Mouse (Mus musculus): ENCODE measurements around the gene Lrmda.

The Lrmda gene

DNA sequence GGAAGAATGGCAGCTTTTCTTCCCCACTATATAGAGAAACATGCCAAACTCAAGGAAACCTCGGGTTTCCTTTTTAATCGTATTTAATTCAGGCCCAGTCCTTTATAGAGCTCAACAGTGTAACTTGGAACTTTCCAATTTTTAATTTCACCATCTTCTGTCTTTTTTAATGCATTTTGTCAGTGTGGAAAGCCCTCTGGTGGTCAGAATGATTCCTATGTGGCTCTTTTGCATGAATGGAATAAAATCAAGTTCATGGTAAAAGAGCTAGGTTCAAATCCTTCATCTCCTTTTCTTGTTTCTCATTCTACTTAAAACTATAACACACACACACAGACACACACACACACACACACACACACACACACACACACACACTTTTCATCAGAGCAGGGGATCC lies 425.0 kb downstream of the Lrmda start:
- Histone ChIP-seq H3K4me1 (replicated peaks; ENCODE audit: low read depth, low read length) (no peaks in the 10 kb centered on the region), H3K4me3 (replicated peaks; ENCODE audit: low read length) (no peak overlapping the region), H3K9me3 (ENCODE audit: low read length) (no peaks in the 10 kb centered on the region), H3K36me3 (ENCODE audit: insufficient read depth, low read length) (no peaks in the 10 kb centered on the region), H3K27me3 (ENCODE audit: insufficient read depth, low read length) (no peaks in the 10 kb centered on the region; the same call in 1 of the 2 replicates)
- TF ChIP-seq POU5F1 (IDR thresholded peaks at IDR 0.05; ENCODE audit: borderline replicate concordance, low read length): no peak
- no peak for TF ChIP-seq CTCF (conservative IDR thresholded peaks at IDR 0.05; ENCODE audit: low read length)
- TF ChIP-seq NANOG (IDR thresholded peaks at IDR 0.05; ENCODE audit: borderline replicate concordance, low read length): no peak

DNA sequence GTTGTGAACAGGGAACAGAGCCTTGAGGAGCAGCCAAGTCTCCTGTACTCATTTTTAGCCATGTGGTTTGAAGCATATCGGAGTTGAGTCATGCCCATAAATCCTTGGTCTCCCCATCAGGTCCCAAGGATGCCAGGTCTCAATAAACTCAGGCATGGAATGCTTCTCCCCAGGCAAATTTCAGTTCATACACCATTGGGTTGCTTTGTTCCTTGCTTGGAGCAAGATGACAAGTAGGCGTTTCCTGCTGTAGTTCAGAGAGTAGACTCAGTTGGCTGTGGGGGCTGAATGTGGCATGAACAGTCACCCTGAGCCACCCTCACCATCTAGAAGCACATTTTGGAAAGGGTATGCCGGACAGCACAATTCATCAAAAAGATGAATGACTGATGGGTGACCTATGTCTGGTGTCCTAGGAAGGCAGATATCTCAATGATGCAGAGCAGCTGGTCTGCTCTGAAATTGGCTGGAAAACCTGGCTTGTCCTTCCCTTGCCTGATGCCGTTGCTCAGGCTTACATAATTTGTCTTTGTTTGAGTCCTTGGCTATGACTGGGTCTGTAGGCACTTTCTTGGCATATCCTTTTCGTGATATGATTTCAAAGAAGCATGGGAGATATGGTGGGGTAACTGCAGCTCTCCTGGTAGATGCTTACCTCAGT lies 425.8 kb downstream of the Lrmda start:
- no peak for TF ChIP-seq CTCF (conservative IDR thresholded peaks at IDR 0.05; ENCODE audit: low read length)
- no peak for TF ChIP-seq POU5F1 (IDR thresholded peaks at IDR 0.05; ENCODE audit: borderline replicate concordance, low read length)
- no peak for TF ChIP-seq NANOG (IDR thresholded peaks at IDR 0.05; ENCODE audit: borderline replicate concordance, low read length)
- H3K4me1 ChIP-seq (replicated peaks; ENCODE audit: low read depth, low read length): no peaks in the 10 kb centered on the region
- H3K4me3 ChIP-seq (replicated peaks; ENCODE audit: low read length): no peak overlapping the region
- H3K9me3 ChIP-seq (ENCODE audit: low read length): no peaks in the 10 kb centered on the region
- H3K36me3 ChIP-seq (ENCODE audit: insufficient read depth, low read length): no peaks in the 10 kb centered on the region
- H3K27me3 ChIP-seq (ENCODE audit: insufficient read depth, low read length): no peaks in the 10 kb centered on the region; the same call in 1 of the 2 replicates

DNA sequence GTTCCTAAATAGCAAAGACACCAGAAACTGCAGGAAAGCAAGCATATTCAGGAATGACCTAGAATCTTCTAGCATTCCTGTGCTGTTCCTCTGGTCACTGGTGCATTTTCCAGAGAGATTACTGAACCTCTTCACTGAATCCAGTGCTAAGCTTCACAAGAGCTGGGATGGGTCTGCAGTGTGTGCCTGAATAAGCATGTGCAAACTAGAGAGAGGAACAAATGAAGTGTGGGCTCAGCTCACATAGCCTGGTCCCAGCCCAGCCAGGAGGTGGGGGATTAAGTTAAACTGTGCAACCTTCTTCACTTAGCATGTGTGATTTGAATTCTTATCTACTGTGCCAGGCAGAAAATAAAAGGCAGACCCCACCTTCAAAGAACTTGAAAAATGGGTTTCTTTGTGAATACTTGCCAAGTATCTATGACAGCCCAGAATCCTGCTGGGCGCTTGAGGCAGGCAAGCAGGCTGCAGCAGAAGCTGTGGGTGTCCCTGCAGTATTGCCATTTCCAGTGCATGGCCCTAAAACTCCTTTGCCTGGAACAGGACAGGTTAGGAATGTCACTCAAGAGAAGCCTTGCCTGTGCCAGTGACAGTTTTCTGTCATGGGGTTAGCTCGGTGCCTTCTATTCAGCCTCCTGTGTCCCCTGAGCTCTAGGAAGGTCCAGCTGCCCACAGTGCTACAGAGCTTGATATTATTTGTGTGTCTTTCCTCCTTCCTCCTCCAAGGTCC lies 426.5 kb downstream of the Lrmda start:
- no peaks in the 10 kb centered on the region for H3K9me3 ChIP-seq (ENCODE audit: low read length)
- H3K36me3 ChIP-seq (ENCODE audit: insufficient read depth, low read length): no peaks in the 10 kb centered on the region
- no peaks in the 10 kb centered on the region for H3K4me1 ChIP-seq (replicated peaks; ENCODE audit: low read depth, low read length)
- TF ChIP-seq POU5F1 (IDR thresholded peaks at IDR 0.05; ENCODE audit: borderline replicate concordance, low read length): no peak
- TF ChIP-seq NANOG (IDR thresholded peaks at IDR 0.05; ENCODE audit: borderline replicate concordance, low read length): no peak
- TF ChIP-seq CTCF (conservative IDR thresholded peaks at IDR 0.05; ENCODE audit: low read length): no peak
- H3K4me3 ChIP-seq (replicated peaks; ENCODE audit: low read length): no peak overlapping the region
- H3K27me3 ChIP-seq (ENCODE audit: insufficient read depth, low read length): no peaks in the 10 kb centered on the region; the same call in 1 of the 2 replicates

DNA sequence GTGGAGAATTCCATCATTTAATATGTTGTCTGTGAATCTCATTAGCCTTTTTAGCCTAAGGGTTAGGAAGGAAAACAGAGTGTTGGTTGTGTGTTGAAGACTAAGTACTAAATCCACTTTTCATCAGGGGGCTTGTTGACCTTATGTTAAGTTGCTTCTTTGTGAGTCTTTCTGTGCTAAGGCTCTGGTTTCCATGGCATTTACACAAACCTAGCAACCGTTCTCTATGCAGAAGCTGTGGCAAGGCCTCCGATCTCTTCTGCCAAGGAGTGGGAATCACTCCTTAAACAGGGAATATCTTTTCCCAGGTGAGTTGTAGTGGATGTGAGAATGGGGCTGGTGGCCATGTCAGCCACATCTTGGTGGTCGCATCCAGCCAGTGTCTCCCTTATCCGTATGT lies 432.1 kb downstream of the Lrmda start:
- Histone ChIP-seq H3K4me3 (replicated peaks; ENCODE audit: low read length) (no peak overlapping the region), H3K9me3 (ENCODE audit: low read length) (no peaks in the 10 kb centered on the region), H3K27me3 (ENCODE audit: insufficient read depth, low read length) (no peaks in the 10 kb centered on the region), H3K36me3 (ENCODE audit: insufficient read depth, low read length) (no peaks in the 10 kb centered on the region), H3K4me1 (replicated peaks; ENCODE audit: low read depth, low read length) (no peaks in the 10 kb centered on the region)
- no peak for TF ChIP-seq NANOG (IDR thresholded peaks at IDR 0.05; ENCODE audit: borderline replicate concordance, low read length)

DNA sequence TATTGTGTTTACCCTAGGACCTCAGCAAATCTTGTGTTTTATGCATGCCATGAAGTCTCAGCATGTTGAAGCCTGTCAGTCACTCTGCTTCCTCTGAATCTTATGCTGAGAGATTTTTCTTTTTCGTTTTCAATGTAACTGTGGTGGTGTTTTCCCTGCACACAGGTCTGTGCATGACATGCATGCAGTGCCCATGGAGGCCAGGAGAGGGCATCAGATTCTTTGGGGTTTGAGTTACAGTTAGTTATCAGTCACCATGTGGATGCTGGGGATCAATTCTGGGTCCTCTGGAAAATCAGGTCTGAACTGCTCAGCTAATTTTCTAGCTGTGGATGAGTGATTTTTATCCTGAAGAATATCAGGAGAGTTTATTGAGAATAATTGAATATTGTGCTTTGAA lies 444.8 kb downstream of the Lrmda start:
- Histone ChIP-seq H3K27me3 (ENCODE audit: insufficient read depth, low read length) (no peaks in the 10 kb centered on the region), H3K9me3 (ENCODE audit: low read length) (no peaks in the 10 kb centered on the region), H3K4me3 (replicated peaks; ENCODE audit: low read length) (no peak overlapping the region), H3K36me3 (ENCODE audit: insufficient read depth, low read length) (no peaks in the 10 kb centered on the region), H3K4me1 (replicated peaks; ENCODE audit: low read depth, low read length) (no peaks in the 10 kb centered on the region)
- peak; percentile 46 for TF ChIP-seq CTCF (conservative IDR thresholded peaks at IDR 0.05; ENCODE audit: low read length)
- TF ChIP-seq POU5F1 (IDR thresholded peaks at IDR 0.05; ENCODE audit: borderline replicate concordance, low read length): no peak
- no peak for TF ChIP-seq NANOG (IDR thresholded peaks at IDR 0.05; ENCODE audit: borderline replicate concordance, low read length)

DNA sequence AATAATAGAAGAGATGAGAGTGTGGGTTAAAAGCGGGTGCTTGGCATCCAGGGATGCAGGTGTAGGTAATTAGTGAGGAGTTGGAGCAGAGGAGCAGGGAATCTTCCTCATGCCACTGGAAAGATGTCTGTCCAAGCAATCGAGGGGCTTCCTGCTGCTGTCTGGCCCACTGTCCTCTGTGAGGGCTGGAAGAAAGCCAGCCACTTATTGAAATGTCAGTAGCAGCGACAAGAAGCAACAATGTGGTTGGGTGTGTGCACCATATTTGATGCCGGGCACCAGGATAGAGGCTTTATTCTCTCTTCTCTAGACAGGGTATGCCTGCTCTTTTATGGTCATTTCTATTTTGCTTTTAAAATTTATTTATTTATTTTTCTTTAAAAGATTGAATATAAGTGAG lies 451.5 kb downstream of the Lrmda start:
- no peaks in the 10 kb centered on the region for H3K36me3 ChIP-seq (ENCODE audit: insufficient read depth, low read length)
- TF ChIP-seq POU5F1 (IDR thresholded peaks at IDR 0.05; ENCODE audit: borderline replicate concordance, low read length) (no peak), NANOG (IDR thresholded peaks at IDR 0.05; ENCODE audit: borderline replicate concordance, low read length) (no peak), CTCF (conservative IDR thresholded peaks at IDR 0.05; ENCODE audit: low read length) (no peak)
- H3K9me3 ChIP-seq (ENCODE audit: low read length): no peaks in the 10 kb centered on the region
- no peaks in the 10 kb centered on the region for H3K27me3 ChIP-seq (ENCODE audit: insufficient read depth, low read length)
- no peak overlapping the region for H3K4me3 ChIP-seq (replicated peaks; ENCODE audit: low read length)
- H3K4me1 ChIP-seq (replicated peaks; ENCODE audit: low read depth, low read length): no peaks in the 10 kb centered on the region

DNA sequence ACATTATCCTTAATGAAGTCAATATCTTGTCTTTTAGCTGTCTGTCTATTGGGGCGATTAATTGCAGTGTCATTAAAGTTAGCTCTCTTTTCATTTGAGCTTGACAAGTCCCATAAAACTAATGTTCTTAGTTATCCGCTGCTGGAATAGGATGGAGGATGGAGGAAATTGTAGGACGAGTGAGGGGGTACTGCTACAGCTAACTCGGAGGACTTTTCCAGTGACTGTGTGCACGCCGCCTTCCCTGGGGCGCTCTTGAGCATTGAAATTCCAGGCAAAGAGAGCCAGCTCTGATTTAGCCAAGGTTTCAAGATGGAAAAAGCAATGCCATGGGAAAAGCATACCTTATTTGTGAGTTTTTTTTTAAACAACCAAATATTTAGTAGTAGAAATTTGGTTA lies 453.9 kb downstream of the Lrmda start:
- peaks cover 2% of the 10 kb centered on the region; the same call in 1 of the 2 replicates for H3K9me3 ChIP-seq (ENCODE audit: low read length)
- TF ChIP-seq CTCF (conservative IDR thresholded peaks at IDR 0.05; ENCODE audit: low read length) (no peak), NANOG (IDR thresholded peaks at IDR 0.05; ENCODE audit: borderline replicate concordance, low read length) (no peak), POU5F1 (IDR thresholded peaks at IDR 0.05; ENCODE audit: borderline replicate concordance, low read length) (no peak)

DNA sequence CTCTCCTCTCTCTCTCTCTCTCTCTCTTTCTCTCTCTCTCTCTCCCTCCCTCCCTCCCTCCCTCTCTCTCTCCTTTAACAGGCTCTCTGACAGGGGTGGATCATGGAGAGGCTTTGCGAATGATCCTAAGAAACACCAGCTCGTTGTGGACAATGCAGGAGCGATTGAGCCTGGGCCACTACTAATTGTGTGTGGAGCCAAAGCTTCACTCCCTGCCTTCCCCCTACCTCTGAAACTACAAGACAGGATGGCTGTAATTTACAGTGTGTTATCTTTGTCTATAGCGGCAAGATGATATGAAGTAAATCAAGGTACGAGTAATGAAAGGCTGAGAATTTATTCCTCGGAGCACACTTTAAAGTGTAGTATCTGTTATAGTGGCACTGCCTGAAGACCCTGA lies 454.5 kb downstream of the Lrmda start:
- H3K4me3 ChIP-seq (replicated peaks; ENCODE audit: low read length): no peak overlapping the region
- peaks cover 2% of the 10 kb centered on the region; the same call in 1 of the 2 replicates for H3K9me3 ChIP-seq (ENCODE audit: low read length)
- TF ChIP-seq POU5F1 (IDR thresholded peaks at IDR 0.05; ENCODE audit: borderline replicate concordance, low read length): no peak
- TF ChIP-seq CTCF (conservative IDR thresholded peaks at IDR 0.05; ENCODE audit: low read length): no peak
- no peak for TF ChIP-seq NANOG (IDR thresholded peaks at IDR 0.05; ENCODE audit: borderline replicate concordance, low read length)
- no peaks in the 10 kb centered on the region for H3K36me3 ChIP-seq (ENCODE audit: insufficient read depth, low read length)
- no peaks in the 10 kb centered on the region for H3K4me1 ChIP-seq (replicated peaks; ENCODE audit: low read depth, low read length)
- no peaks in the 10 kb centered on the region for H3K27me3 ChIP-seq (ENCODE audit: insufficient read depth, low read length)

More for the DNA sequence above, 453.9 kb downstream of the Lrmda start:
- no peak overlapping the region for H3K4me3 ChIP-seq (replicated peaks; ENCODE audit: low read length)
- no peaks in the 10 kb centered on the region for H3K36me3 ChIP-seq (ENCODE audit: insufficient read depth, low read length)
- no peaks in the 10 kb centered on the region for H3K27me3 ChIP-seq (ENCODE audit: insufficient read depth, low read length)
- H3K4me1 ChIP-seq (replicated peaks; ENCODE audit: low read depth, low read length): no peaks in the 10 kb centered on the region
